In genomic region chr3:103904705-103905104, GRCm38 (mm10) we compare ENCODE assay signal across 9 mouse cellular contexts. TPM values are rescaled to one million over a fixed set of nuclear protein-coding genes. Genes with fewer than 3 reads are reported as not detected.
A peak's percentile ranks its signal among the peaks of the same experiment; 100 is the strongest.
DNase-seq lines count a peak whose midpoint lies in the region; ATAC-seq and TF ChIP-seq lines count a peak whose summit lies in the region.
"Had no signal": no experiment of that assay in that cellular context is flagged by ENCODE, and none has a peak within 500 bp of the region (broad histone marks: within the 10 kb centered on the region; RNA-seq: fewer than 3 reads in every experiment).

No protein-coding gene starts in this region.

- peak; percentile 32 for DNase-seq in kidney, adult 18-20 months
- peak; percentile 85 for DNase-seq in brain, adult 2 months (ENCODE audit: low read depth, low spot score)
- peak; percentile 42 to 56 for DNase-seq in heart, postnatal 36 days
- DNase-seq in right cerebral cortex, adult 2 months (ENCODE audit: low spot score in 2 of 2), result no peak
- no peak for DNase-seq in right cerebral cortex, adult 18-20 months

- no peaks in the 10 kb centered on the region for H3K9me3 ChIP-seq in kidney, embryonic 14.5 days (ENCODE audit: control insufficient read depth, low read length)
- H3K9me3 ChIP-seq in E14TG2a.4 (ENCODE audit: low read length), result no peaks in the 10 kb centered on the region
- H3K9me3 ChIP-seq: midbrain, embryonic 12.5 days had no signal

- ATAC-seq in kidney, embryonic 14.5 days (ENCODE audit: low FRiP score, low TSS enrichment), result no peak
- ATAC-seq in neutrophil, adult 5-6 weeks (ENCODE audit: extremely low read depth, insufficient number of reproducible peaks, low FRiP score, poor library complexity, severe bottlenecking), result peak; percentile 67; the same call in 1 of the 2 replicates

- H3K27ac ChIP-seq in kidney, embryonic 14.5 days (ENCODE audit: low read depth, low read length), result no peak overlapping the region
- H3K27ac ChIP-seq: midbrain, embryonic 12.5 days had no signal

- no peaks in the 10 kb centered on the region for H3K36me3 ChIP-seq in kidney, embryonic 14.5 days (ENCODE audit: control insufficient read depth, insufficient read depth, low read length)
- no peaks in the 10 kb centered on the region for H3K36me3 ChIP-seq in E14TG2a.4 (ENCODE audit: insufficient read depth, low read length)
- H3K36me3 ChIP-seq: midbrain, embryonic 12.5 days had no signal

- WGBS in kidney, embryonic 14.5 days, result 88% methylated on average over 1 of the region's 1 CpGs

- no peaks in the 10 kb centered on the region for H3K27me3 ChIP-seq in kidney, embryonic 14.5 days (ENCODE audit: control insufficient read depth, insufficient read depth, low read length)
- H3K27me3 ChIP-seq in E14TG2a.4 (ENCODE audit: insufficient read depth, low read length), result no peaks in the 10 kb centered on the region
- H3K27me3 ChIP-seq: midbrain, embryonic 12.5 days had no signal

- no peak overlapping the region for H3K9ac ChIP-seq in kidney, embryonic 14.5 days (ENCODE audit: low read depth, low read length)
- H3K9ac ChIP-seq: midbrain, embryonic 12.5 days had no signal

- H3K4me3 ChIP-seq in kidney, embryonic 14.5 days (ENCODE audit: low read length), result no peak overlapping the region
- no peak overlapping the region for H3K4me3 ChIP-seq in E14TG2a.4 (replicated peaks; ENCODE audit: low read length)
- H3K4me3 ChIP-seq: midbrain, embryonic 12.5 days had no signal

- H3K4me1 ChIP-seq in kidney, embryonic 14.5 days (ENCODE audit: control insufficient read depth, insufficient read depth, low read length), result no peaks in the 10 kb centered on the region
- H3K4me1 ChIP-seq in E14TG2a.4 (replicated peaks; ENCODE audit: low read depth, low read length), result no peaks in the 10 kb centered on the region
- H3K4me1 ChIP-seq: midbrain, embryonic 12.5 days had no signal

- intact Hi-C loops in heart, postnatal 36 days (cut with DNase I), result loop anchor here (5.0 kb wide), 1 partner anchor 538 kb away; no protein-coding TSS in a partner anchor

- H3K4me2 ChIP-seq in kidney, embryonic 14.5 days (replicated peaks; ENCODE audit: low read depth, low read length), result no peak overlapping the region
- H3K4me2 ChIP-seq: midbrain, embryonic 12.5 days had no signal

- peak; percentile 77 for TF ChIP-seq CTCF in E14TG2a.4 (conservative IDR thresholded peaks at IDR 0.05; ENCODE audit: low read length)

RNA-seq across cellular contexts. Expression of gene Rsbn1, which starts 9.2 kb away (rescaled TPM):
- polyA plus RNA-seq in kidney, embryonic 14.5 days (2014; fragmentation: Nextera tagmentation; extraction: Ambion mirVana), result 13.2 and 13.3 TPM in 2 replicates
- 1 to 10 TPM; 8.6 to 9.0 TPM for total RNA-seq in heart, postnatal 36 days (2021)
- 51.4 and 52.8 TPM in 2 replicates for total RNA-seq in neutrophil, adult 5-6 weeks (2017)

RNA-seq across cellular contexts. Expression of gene Ptpn22, which starts 45.1 kb away (rescaled TPM):
- 0.26 and 0.92 TPM in 2 replicates for polyA plus RNA-seq in kidney, embryonic 14.5 days (2014; fragmentation: Nextera tagmentation; extraction: Ambion mirVana)
- total RNA-seq in heart, postnatal 36 days (2021), result under 1 TPM; 0.61 to 0.62 TPM
- total RNA-seq in neutrophil, adult 5-6 weeks (2017), result 93.7 and 107 TPM in 2 replicates

Comparison
In these comparisons a context has a peak if more than half of its experiments do, and no peak if none do; other contexts are left out.
1. DNase-seq: peak in kidney, adult 18-20 months (single experiment), brain, adult 2 months (single experiment) and heart, postnatal 36 days (2 of 2); none in right cerebral cortex, adult 2 months (0 of 2) and right cerebral cortex, adult 18-20 months (single experiment).
2. RNA of gene Ptpn22, which starts 45.1 kb away (total RNA-seq): 93.7 to 107 TPM in neutrophil, adult 5-6 weeks; 0.61 to 0.62 TPM in heart, postnatal 36 days; every median in the first group is over 10 times any median in the second.